Mouse (Mus musculus): ENCODE data around the gene Olfr1193.
"Not testable (repeated sequence)": the region's sequence is repeated elsewhere in the genome, so short reads cannot be mapped to it uniquely, and the experiment has no call there.

The Olfr1193 gene

DNA sequence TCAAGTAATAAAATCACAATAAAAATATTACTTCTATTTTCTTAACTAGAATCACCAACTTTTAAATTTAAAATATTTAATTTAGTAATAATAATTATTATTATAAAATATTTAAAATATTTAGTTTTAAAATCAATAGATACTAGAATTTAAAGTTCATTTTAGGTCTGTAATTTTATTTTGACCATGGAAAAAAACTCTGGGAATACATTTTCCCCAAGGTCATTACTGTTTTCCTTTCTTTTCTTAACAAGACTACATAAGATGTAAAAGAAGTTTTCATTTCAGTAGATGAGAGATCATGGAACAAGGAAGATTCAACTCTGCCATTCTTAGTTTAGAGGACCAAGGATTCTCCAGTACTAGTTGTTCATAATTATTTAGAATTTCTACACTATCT is at the start of gene Olfr1193:
Olfr1193 (plus strand) TSS at position 301 of the 400 bp plus-strand sequence.
- not testable (repeated sequence) for DNase-seq (ENCODE audit: low read depth, low spot score)

DNA sequence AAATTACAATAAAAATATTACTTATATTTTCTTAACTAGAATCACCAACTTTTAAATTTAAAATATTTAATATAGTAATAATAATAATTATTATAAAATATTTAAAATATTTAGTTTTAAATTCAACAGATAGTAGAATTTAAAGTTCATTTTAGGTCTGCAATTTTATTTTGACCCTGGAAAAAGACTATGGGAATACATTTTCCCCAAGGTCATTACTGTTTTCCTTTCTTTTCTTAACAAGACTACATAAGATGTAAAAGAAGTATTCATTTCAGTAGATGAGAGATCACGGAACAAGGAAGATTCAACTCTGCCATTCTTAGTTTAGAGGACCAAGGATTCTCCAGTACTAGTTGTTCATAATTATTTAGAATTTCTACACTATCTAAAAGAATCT is 35.2 kb upstream of the Olfr1193 start, which contains the start of gene Olfr1191-ps1:
Olfr1191-ps1 (plus strand) TSS at position 301 of the 400 bp plus-strand sequence.
- DNase-seq (ENCODE audit: low read depth, low spot score), result not testable (repeated sequence)

DNA sequence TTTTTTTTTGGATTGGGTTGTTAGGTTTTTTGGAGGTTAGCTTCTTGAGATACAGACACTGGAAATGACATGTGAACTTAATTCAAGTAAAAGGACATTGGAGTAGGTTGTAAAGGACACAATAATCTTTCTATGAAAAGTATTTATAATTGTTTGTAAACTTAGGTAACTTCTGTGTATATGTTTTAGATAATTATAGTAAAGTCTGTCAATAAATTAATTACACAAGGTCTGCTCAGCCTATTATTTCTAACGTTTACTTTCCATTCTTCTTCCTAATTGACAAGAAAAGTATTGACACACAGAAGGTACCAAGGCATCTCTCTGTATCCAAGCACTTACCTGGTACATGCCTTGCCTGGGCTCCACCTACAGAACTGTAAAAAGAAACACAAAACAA is 27.2 kb upstream of the Olfr1193 start, which contains the start of gene Olfr1192-ps1:
Olfr1192-ps1 (plus strand) TSS at position 301 of the 400 bp plus-strand sequence.
- DNase-seq (ENCODE audit: low read depth, low spot score), result no peak

DNA sequence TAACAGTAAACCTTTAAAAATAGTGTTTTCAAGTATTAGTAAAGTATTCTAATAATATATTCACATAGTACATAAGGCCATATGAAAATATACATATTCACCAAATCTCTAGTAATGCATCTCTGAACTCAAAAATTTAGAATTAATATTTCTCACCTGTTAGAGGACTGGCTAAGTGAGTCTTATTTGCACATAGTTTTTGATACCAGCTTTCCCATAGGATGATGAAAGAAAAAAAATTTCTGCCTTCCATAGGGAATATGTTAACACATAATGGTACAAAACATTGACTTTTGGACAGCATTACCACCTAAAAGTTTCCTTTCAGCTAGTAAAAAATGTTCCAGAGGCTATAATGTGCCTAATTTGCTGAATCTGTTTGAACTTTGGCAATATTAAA is 13.7 kb downstream of the Olfr1193 start, which contains the start of gene Olfr1195:
Olfr1195 (minus strand) TSS at position 101 of the 400 bp plus-strand sequence.
- no peak for DNase-seq (ENCODE audit: low read depth, low spot score)

DNA sequence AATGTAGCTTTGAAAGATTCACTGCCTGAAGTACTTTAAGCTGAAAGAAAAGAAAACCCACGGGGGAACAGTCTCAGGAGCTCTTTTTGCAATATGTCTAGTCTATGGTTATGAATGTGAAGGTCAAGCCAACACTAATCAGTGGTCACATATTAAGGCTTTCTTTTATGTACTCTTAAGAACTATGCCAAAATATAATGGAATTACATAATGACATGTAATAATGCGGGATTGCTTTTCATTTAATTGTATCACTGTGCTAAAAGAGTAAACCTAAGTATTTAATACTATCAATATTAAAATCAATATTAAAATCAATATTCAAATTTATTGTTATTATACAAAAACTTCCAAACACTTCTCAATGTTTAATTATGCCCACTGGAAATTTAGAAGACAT is 29.1 kb downstream of the Olfr1193 start, which contains the start of gene Olfr1196:
Olfr1196 (minus strand) TSS at position 101 of the 400 bp plus-strand sequence.
- no peak for DNase-seq (ENCODE audit: low read depth, low spot score)
